Mouse (Mus musculus) embryonic fibroblast, embryonic 13.5 days (primary cell): ENCODE results near the gene Coa3.

Source experiments
- CTCF ChIP-seq: IDR thresholded peaks from 2 replicates; pipeline ENCODE4 v1.5.1; 2011; ENCODE audit warnings: mild to moderate bottlenecking, control low read depth, low read length, moderate library complexity, borderline replicate concordance; ENCODE audit not compliant: insufficient read depth
- POLR2A ChIP-seq: IDR thresholded peaks from 2 replicates; pipeline ENCODE4 v1.6.1; 2011; ENCODE audit warnings: low read depth, mild to moderate bottlenecking, control low read depth, low read length, moderate library complexity

DNA sequence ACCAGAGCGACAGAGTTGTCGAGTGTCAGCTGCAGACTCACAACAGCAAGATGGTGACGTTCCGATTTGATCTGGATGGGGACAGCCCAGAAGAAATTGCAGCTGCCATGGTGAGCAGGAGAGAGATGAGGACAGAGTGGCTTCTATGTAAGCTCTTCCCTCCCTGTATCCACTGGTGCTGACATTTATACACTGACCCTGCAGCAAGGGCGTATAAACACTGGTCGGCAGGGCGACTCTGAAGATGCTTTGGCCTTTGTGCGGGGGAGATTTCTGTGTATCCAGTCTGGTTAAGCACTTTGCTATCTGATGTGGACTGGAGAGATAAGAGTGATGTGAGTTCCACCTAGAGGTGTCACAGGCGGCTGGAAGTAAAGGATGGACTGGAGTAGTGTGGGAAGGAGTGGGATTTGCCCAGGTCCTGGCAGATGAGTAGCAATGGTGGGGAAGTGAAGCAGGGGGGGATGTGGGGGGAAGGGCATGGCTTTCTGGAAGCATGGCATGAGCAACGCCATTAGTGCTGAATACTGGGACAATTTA, 9.3 kb downstream of the Coa3 start:
- TF ChIP-seq CTCF (no peak), POLR2A (no peak)
